Mouse (Mus musculus) Patski (cell line): ENCODE results near the gene Vmn1r167. TPM values are rescaled to one million over a fixed set of nuclear protein-coding genes. Genes with fewer than 3 reads are reported as not detected.
"Not testable (repeated sequence)": the region's sequence is repeated elsewhere in the genome, so short reads cannot be mapped to it uniquely, and the experiment has no call there.

Experiments
- ATAC-seq: fragments of 100-300 bp; one replicate; pipeline ENCODE4 v1.8.0; 2021
- CTCF ChIA-PET: fragments of 350-600 bp; sonication (Branson Sonifier 250); formaldehyde crosslinking; loops from one replicate; lab custom pipeline; 2022; ENCODE audit warnings: inconsistent platforms; lab: Charles Lee
- POLR2A ChIA-PET: fragments of 350-600 bp; sonication (Branson Sonifier 250); formaldehyde crosslinking; loops from one replicate; lab custom pipeline; 2022; ENCODE audit warnings: antibody characterized with exemption, inconsistent platforms; lab: Charles Lee
- DNase-seq: peaks from one replicate; pipeline ENCODE4 v3.0.0-alpha.2; 2011; ENCODE audit warnings: low read depth, low spot score
- H3K27me3 ChIP-seq: fragments of 371-371 bp; one replicate; pipeline ENCODE4 v1.5.1; 2021
- in situ Hi-C: fragments of 300-500 bp; cut with MboI; formaldehyde crosslinking; loops from 3 replicates; pipeline ENCODE4 v1.11.1; 2018; ENCODE audit warnings: low pct_unique_long_range_greater_than_20kb, mixed read lengths
- polyA plus RNA-seq: library from polyadenylated mRNA; unstranded; gene quantifications from one replicate; pipeline ENCODE4 v1.2.3, GENCODE M21; 2021

Vmn1r167 gene
- not detected for polyA plus RNA-seq

DNA sequence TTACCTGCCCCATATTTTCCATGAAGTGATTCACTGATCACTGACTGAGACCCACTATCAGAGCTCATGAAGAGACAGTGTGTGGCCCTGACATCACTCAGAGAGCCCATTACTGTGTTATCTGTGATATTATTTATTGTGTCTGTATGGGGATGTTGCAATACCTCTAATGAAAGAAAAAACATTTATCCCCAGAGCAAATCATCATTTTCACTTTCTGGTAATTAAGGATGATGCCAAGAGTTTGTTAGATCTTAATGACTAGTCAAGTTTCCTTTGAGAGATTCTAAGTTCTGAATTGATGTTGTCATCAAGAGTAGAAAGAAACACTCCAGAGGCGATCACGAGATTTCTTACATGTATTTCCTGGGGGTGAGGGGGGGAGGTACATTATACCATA is at the start of gene Vmn1r167:
Vmn1r167 (minus strand) TSS at position 101 of the 400 bp plus-strand sequence.
- H3K27me3 ChIP-seq, DNase-seq, CTCF ChIA-PET, POLR2A ChIA-PET, ATAC-seq, in situ Hi-C loops: not testable (repeated sequence)

DNA sequence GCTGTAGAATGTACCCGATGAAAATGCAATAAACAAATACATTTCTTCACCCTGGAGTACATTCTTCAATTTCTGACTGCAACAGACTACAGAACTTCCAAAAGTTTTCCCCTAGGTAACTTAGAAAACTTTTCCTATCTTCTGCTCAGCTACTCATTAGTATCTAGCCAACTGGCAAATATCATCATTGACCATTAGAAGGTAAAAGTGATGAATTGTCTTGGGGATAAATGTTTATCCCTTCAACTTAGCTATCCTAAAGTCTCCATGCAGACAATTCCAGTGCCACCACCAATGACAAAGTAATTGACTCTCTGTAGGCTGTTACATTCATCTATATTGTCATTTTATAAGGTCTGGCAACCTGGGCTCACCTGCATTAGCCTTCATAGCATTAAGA is 32.4 kb upstream of the Vmn1r167 start, which contains the start of gene Vmn1r168:
Vmn1r168 (plus strand) TSS at position 301 of the 400 bp plus-strand sequence.
- in situ Hi-C loops, CTCF ChIA-PET, ATAC-seq, POLR2A ChIA-PET, DNase-seq, H3K27me3 ChIP-seq: not testable (repeated sequence)

- H3K27me3 ChIP-seq, CTCF ChIA-PET, ATAC-seq, POLR2A ChIA-PET, in situ Hi-C loops, DNase-seq: not testable (repeated sequence)
These were observed 34.1 kb downstream of the Vmn1r167 start for GRCm38 (mm10) chr7:23472886-23473285.

DNA sequence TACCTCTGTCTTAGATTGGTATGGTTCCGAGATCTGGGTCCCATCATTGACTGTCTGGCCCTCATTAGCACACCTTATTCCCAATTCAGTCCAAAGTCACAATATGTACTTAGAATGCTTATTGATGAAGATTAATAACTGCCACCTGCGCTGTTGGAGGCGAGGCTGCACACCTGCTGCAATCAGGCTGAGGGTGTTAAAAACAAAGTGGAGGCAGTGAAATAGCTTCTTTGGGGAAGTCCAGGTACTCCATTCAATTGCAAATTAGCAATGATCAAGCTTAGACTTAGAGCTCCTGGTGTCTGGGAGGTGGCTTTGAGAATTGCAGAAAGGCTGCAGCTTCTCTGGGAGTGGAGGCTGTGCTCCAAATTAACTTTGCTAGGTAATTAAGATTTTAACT is 36.2 kb downstream of the Vmn1r167 start:
- CTCF ChIA-PET: interaction anchor here (1.4 kb wide), 1 partner anchor 13 kb away, joined by 3 read pairs; no protein-coding TSS in a partner anchor
- H3K27me3 ChIP-seq, ATAC-seq, in situ Hi-C loops, DNase-seq, POLR2A ChIA-PET: not testable (repeated sequence)

- POLR2A ChIA-PET, H3K27me3 ChIP-seq, in situ Hi-C loops, ATAC-seq, DNase-seq: not testable (repeated sequence)
- CTCF ChIA-PET: interaction anchor here (1.4 kb wide), 1 partner anchor 14 kb away, joined by 3 read pairs; no protein-coding TSS in a partner anchor
These were observed 36.8 kb downstream of the Vmn1r167 start for GRCm38 (mm10) chr7:23470201-23470600.

Other genes with a start within 250 kb of the Vmn1r167 start
- not detected for gene Gm6902, start 228.3 kb downstream of the Vmn1r167 start, polyA plus RNA-seq
- gene Nlrp4e, start 206.0 kb downstream of the Vmn1r167 start, polyA plus RNA-seq: not detected
- gene Nlrp5, start 121.3 kb downstream of the Vmn1r167 start, polyA plus RNA-seq: not detected
- gene Vmn1r168, start 32.5 kb upstream of the Vmn1r167 start, polyA plus RNA-seq: not detected
- gene Vmn1r169, start 68.3 kb upstream of the Vmn1r167 start, polyA plus RNA-seq: not detected
- gene Vmn1r170, start 99.0 kb upstream of the Vmn1r167 start, polyA plus RNA-seq: not detected
- gene Vmn1r171, start 123.5 kb upstream of the Vmn1r167 start, polyA plus RNA-seq: not detected
- not detected for gene Vmn1r172, start 151.1 kb upstream of the Vmn1r167 start, polyA plus RNA-seq
- not detected for gene Vmn1r173, start 193.5 kb upstream of the Vmn1r167 start, polyA plus RNA-seq
- not detected for gene Vmn1r174, start 245.1 kb upstream of the Vmn1r167 start, polyA plus RNA-seq